Mouse (Mus musculus) intestine, postnatal 0 days (tissue): ENCODE data around the gene Rhog. TPM values are rescaled to one million over a fixed set of nuclear protein-coding genes. Genes with fewer than 3 reads are reported as not detected.

ENCODE experiments used
- ATAC-seq: fragments of 200-750 bp; cut with Nextera tagmentation; 2 replicates; pipeline ENCODE4 v1.8.0; 2017; ENCODE audit warnings: mild to moderate bottlenecking, moderate TSS enrichment, moderate library complexity
- H3K27ac ChIP-seq: fragments of 300-500 bp; sonication (generic); 2 replicates; pipeline ENCODE4 v1.5.1; 2014; ENCODE audit warnings: mild to moderate bottlenecking, low read depth, low read length, moderate library complexity
- H3K27me3 ChIP-seq: fragments of 300-500 bp; sonication (generic); replicated peaks from 2 replicates; pipeline ENCODE4 v1.6.1; 2014; ENCODE audit warnings: low read length, mixed read lengths; ENCODE audit not compliant: control insufficient read depth, insufficient read depth
- H3K36me3 ChIP-seq: fragments of 300-500 bp; sonication (generic); 2 replicates; pipeline ENCODE4 v1.6.1; 2014; ENCODE audit warnings: mild to moderate bottlenecking, moderate library complexity; ENCODE audit not compliant: control insufficient read depth, insufficient read depth
- H3K4me1 ChIP-seq: fragments of 300-500 bp; sonication (generic); replicated peaks from 2 replicates; pipeline ENCODE4 v1.6.1; 2014; ENCODE audit warnings: antibody characterized with exemption, low read length, mixed read lengths; ENCODE audit not compliant: control insufficient read depth, insufficient read depth
- H3K4me2 ChIP-seq: fragments of 300-500 bp; sonication (generic); replicated peaks from 2 replicates; pipeline ENCODE4 v1.6.1; 2014; ENCODE audit warnings: low read depth, mild to moderate bottlenecking, moderate library complexity
- H3K4me3 ChIP-seq: fragments of 300-500 bp; sonication (generic); 2 replicates; pipeline ENCODE4 v1.5.1; 2014; ENCODE audit warnings: low read depth, low read length
- H3K9ac ChIP-seq: fragments of 300-500 bp; sonication (generic); 2 replicates; pipeline ENCODE4 v1.6.1; 2014; ENCODE audit warnings: mild to moderate bottlenecking, low read depth, low read length
- H3K9me3 ChIP-seq: fragments of 300-500 bp; sonication (generic); 2 replicates; pipeline ENCODE4 v1.6.1; 2016; ENCODE audit warnings: mixed run types; ENCODE audit not compliant: control insufficient read depth
- CTCF ChIP-seq: sonication (generic); IDR thresholded peaks from 2 replicates; pipeline ENCODE4 v1.5.1; 2016; ENCODE audit warnings: low read depth, mild to moderate bottlenecking, control low read depth, antibody characterized with exemption, moderate library complexity
- WGBS: fragments of 180-500 bp; shearing (Covaris S2); extraction: QIAGEN DNeasy Blood & Tissue Kit; methylation state at CpG from one replicate; pipeline ENCODE4 v1.1.7; 2014; 5-methylcytosine and 5-hydroxymethylcytosine counted together
- polyA plus RNA-seq: library from polyadenylated mRNA; unstranded; fragments of >200 nt; fragmentation: Nextera tagmentation; extraction: Ambion mirVana; gene quantifications from 2 replicates; pipeline ENCODE4 v1.2.1, GENCODE M21; 2015

Rhog gene
- polyA plus RNA-seq, 1 experiment from 2014 or later, result 74.2 TPM

- Histone ChIP-seq H3K27me3 (no peaks in the 10 kb centered on the region), H3K36me3 (0 out of 2 replicates have a peak, but pooled peaks cover 3% of the 10 kb centered on the region), H3K4me2 (peak overlapping the region; percentile 88), H3K27ac (peak overlapping the region; percentile 100), H3K4me3 (peak overlapping the region; percentile 82), H3K9ac (peak overlapping the region; percentile 90), H3K9me3 (no peaks in the 10 kb centered on the region), H3K4me1 (peaks cover 41% of the 10 kb centered on the region)
- WGBS, result 7% methylated on average over 16 of the region's 16 CpGs
- TF ChIP-seq CTCF, result no peak
- ATAC-seq, result no peak
Measured at GRCm38 (mm10) chr7:102248691-102249404, 7.0 kb downstream of the Rhog start.

- Histone ChIP-seq H3K36me3 (0 out of 2 replicates have a peak, but pooled peaks cover 4% of the 10 kb centered on the region), H3K27me3 (no peaks in the 10 kb centered on the region), H3K4me2 (peak overlapping the region; percentile 88), H3K27ac (peak overlapping the region; percentile 84; the same call in 1 of the 2 replicates), H3K9me3 (no peaks in the 10 kb centered on the region), H3K4me1 (peaks cover 48% of the 10 kb centered on the region), H3K4me3 (0 out of 2 replicates have a peak overlapping the region, but pooled peaks have one; percentile 6), H3K9ac (no peak overlapping the region)
- 59% methylated on average over 12 of the region's 12 CpGs for WGBS
- no peak for ATAC-seq
- no peak for TF ChIP-seq CTCF
Measured at GRCm38 (mm10) chr7:102246956-102247797, 8.7 kb downstream of the Rhog start.

GRCm38 (mm10) chr7:102246265-102246664, 9.6 kb downstream of the Rhog start:
- Histone ChIP-seq H3K4me3 (no peak overlapping the region), H3K4me2 (peak overlapping the region; percentile 88), H3K9me3 (no peaks in the 10 kb centered on the region), H3K4me1 (peaks cover 48% of the 10 kb centered on the region), H3K27me3 (no peaks in the 10 kb centered on the region), H3K36me3 (peaks cover 4% of the 10 kb centered on the region), H3K9ac (no peak overlapping the region), H3K27ac (peak overlapping the region; percentile 84; the same call in 1 of the 2 replicates)
- no peak for TF ChIP-seq CTCF
- ATAC-seq, result no peak
- 29% methylated on average over 6 of the region's 6 CpGs for WGBS

GRCm38 (mm10) chr7:102245775-102246174, 10.1 kb downstream of the Rhog start:
- 7% methylated on average over 1 of the region's 1 CpGs for WGBS
- peaks cover 9% of the 10 kb centered on the region for H3K36me3 ChIP-seq
- no peak overlapping the region for H3K9ac ChIP-seq
- H3K27ac ChIP-seq, result peak overlapping the region; percentile 84
- peak overlapping the region; percentile 88 for H3K4me2 ChIP-seq
- no peaks in the 10 kb centered on the region for H3K9me3 ChIP-seq
- no peak overlapping the region for H3K4me3 ChIP-seq
- TF ChIP-seq CTCF, result no peak
- ATAC-seq, result no peak
- H3K27me3 ChIP-seq, result no peaks in the 10 kb centered on the region
- peaks cover 48% of the 10 kb centered on the region for H3K4me1 ChIP-seq

- no peak for ATAC-seq
- H3K9ac ChIP-seq, result no peak overlapping the region
- no peaks in the 10 kb centered on the region for H3K27me3 ChIP-seq
- no peak overlapping the region for H3K4me3 ChIP-seq
- no peak for TF ChIP-seq CTCF
- 53% methylated on average over 3 of the region's 3 CpGs for WGBS
- H3K9me3 ChIP-seq, result no peaks in the 10 kb centered on the region
- peaks cover 16% of the 10 kb centered on the region for H3K36me3 ChIP-seq
- H3K4me1 ChIP-seq, result peaks cover 48% of the 10 kb centered on the region
- peak overlapping the region; percentile 88 for H3K4me2 ChIP-seq
- peak overlapping the region; percentile 84 for H3K27ac ChIP-seq
Measured at GRCm38 (mm10) chr7:102244782-102245535, 10.9 kb downstream of the Rhog start.
